Mouse (Mus musculus) midbrain, embryonic 15.5 days (tissue): ENCODE measurements around the gene Retreg2. TPM values are rescaled to one million over a fixed set of nuclear protein-coding genes. Genes with fewer than 3 reads are reported as not detected.

ENCODE experiments used
- ATAC-seq: fragments of 200-750 bp; cut with Nextera tagmentation; replicated peaks from 2 replicates; pipeline ENCODE4 v1.8.0; 2017; ENCODE audit warnings: moderate TSS enrichment
- H3K27ac ChIP-seq: fragments of 300-500 bp; sonication (generic); 2 replicates; pipeline ENCODE4 v1.5.1; 2015; ENCODE audit warnings: mild to moderate bottlenecking, inconsistent platforms
- H3K27me3 ChIP-seq: fragments of 300-500 bp; sonication (generic); replicated peaks from 2 replicates; pipeline ENCODE4 v1.6.1; 2015; ENCODE audit warnings: inconsistent platforms
- H3K36me3 ChIP-seq: fragments of 300-500 bp; sonication (generic); replicated peaks from 2 replicates; pipeline ENCODE4 v1.6.1; 2015; ENCODE audit warnings: inconsistent platforms
- H3K4me1 ChIP-seq: fragments of 300-500 bp; sonication (generic); 2 replicates; pipeline ENCODE4 v1.6.1; 2015; ENCODE audit warnings: inconsistent platforms
- H3K4me2 ChIP-seq: fragments of 300-500 bp; sonication (generic); 2 replicates; pipeline ENCODE4 v1.6.1; 2015; ENCODE audit warnings: inconsistent platforms, mild to moderate bottlenecking, moderate library complexity
- H3K4me3 ChIP-seq: fragments of 300-500 bp; sonication (generic); 2 replicates; pipeline ENCODE4 v1.5.1; 2015; ENCODE audit warnings: mild to moderate bottlenecking, inconsistent platforms
- H3K9ac ChIP-seq: fragments of 300-500 bp; sonication (generic); 2 replicates; pipeline ENCODE4 v1.6.1; 2015; ENCODE audit warnings: mild to moderate bottlenecking, inconsistent platforms
- H3K9me3 ChIP-seq: fragments of 300-500 bp; sonication (generic); 2 replicates; pipeline ENCODE4 v1.6.1; 2016; ENCODE audit warnings: inconsistent platforms
- WGBS: fragments of 180-500 bp; shearing (Covaris S2); methylation state at CpG from one replicate; pipeline ENCODE4 v1.1.7; 2015; ENCODE audit warnings: mixed read lengths; 5-methylcytosine and 5-hydroxymethylcytosine counted together
- polyA plus RNA-seq: library from polyadenylated mRNA; unstranded; fragments of >200 nt; fragmentation: Nextera tagmentation; extraction: Ambion mirVana; gene quantifications from 2 replicates; pipeline ENCODE4 v1.2.1, GENCODE M21; 2015

Gene Retreg2
- polyA plus RNA-seq, 1 experiment from 2014 or later, result 143 TPM

GRCm38 (mm10) chr1:75141486-75142190 is 940 bp upstream of the Retreg2 start:
- under 1% methylated on average over 52 of the region's 53 CpGs for WGBS
- Histone ChIP-seq H3K9me3 (no peaks in the 10 kb centered on the region), H3K4me3 (peak overlapping the region; percentile 75), H3K4me2 (peak overlapping the region; percentile 92), H3K4me1 (peaks cover 43% of the 10 kb centered on the region), H3K9ac (peak overlapping the region; percentile 88), H3K36me3 (peaks cover 35% of the 10 kb centered on the region), H3K27me3 (no peaks in the 10 kb centered on the region), H3K27ac (peak overlapping the region; percentile 98)
- peak; percentile 24; the same call in 1 of the 2 replicates for ATAC-seq

DNA sequence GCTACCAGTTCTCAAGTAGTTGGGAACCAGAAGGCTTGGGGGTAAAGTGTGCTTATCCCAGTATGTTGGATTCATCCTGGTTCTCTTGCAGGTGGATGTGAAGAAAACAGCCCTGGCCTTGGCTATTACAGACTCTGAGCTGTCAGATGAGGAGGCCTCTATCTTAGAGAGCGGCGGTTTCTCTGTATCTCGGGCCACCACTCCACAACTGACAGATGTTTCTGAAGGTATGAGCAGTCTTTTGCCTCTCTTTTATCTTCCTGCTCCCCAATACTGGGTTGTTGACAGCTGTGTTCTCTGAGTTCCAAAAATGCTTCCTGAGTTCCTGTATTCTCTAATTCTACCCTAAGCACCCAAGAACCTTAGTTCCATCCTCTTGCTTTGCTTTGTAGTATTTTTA is 3.0 kb downstream of the Retreg2 start:
- H3K4me1 ChIP-seq, result peaks cover 28% of the 10 kb centered on the region
- no peak for ATAC-seq
- no peaks in the 10 kb centered on the region for H3K27me3 ChIP-seq
- no peak overlapping the region for H3K4me3 ChIP-seq
- no peak overlapping the region for H3K4me2 ChIP-seq
- no peak overlapping the region for H3K9ac ChIP-seq
- no peaks in the 10 kb centered on the region for H3K9me3 ChIP-seq
- 89% methylated on average over 3 of the region's 3 CpGs for WGBS
- H3K27ac ChIP-seq, result no peak overlapping the region
- peaks cover 34% of the 10 kb centered on the region for H3K36me3 ChIP-seq

DNA sequence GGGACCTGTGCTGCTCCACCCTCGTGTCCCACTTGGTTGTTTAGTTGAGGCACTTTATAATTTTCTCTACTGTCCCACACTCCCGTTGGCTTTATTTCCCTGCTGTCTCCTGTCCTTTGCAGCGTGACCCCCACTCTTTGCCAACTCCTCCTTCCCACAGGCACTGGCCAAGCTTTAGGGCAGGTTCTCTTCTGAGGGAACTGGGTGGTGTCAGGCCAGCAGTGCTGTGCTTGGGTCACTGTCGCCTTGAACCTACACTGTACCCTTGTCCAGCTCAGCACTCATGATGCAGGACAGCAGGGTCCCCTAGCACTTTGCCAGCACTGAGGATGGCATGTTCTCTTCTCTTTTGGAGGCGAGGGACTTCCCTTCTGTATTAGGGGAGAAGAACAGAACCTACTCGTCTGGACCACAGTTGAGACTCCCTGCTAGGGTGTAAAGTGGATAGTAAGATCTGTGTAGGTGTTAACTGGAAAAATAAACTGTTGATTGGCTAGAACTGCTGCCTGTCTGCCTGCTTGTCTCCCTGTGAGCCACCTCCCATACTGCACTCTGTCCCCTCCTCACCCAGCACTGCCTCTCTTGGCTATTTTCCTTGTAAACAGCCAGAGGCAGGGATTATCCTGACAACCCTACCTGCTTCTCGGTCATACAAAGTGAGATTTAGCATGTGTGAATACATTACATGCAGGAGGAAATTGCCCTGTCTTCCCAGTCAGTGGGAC is 5.0 kb downstream of the Retreg2 start:
- 87% methylated on average over 7 of the region's 7 CpGs for WGBS
- no peak overlapping the region for H3K9ac ChIP-seq
- no peaks in the 10 kb centered on the region for H3K27me3 ChIP-seq
- peaks cover 34% of the 10 kb centered on the region for H3K36me3 ChIP-seq
- H3K9me3 ChIP-seq, result no peaks in the 10 kb centered on the region
- H3K4me2 ChIP-seq, result no peak overlapping the region
- no peak overlapping the region for H3K4me3 ChIP-seq
- no peak overlapping the region for H3K27ac ChIP-seq
- no peak for ATAC-seq
- H3K4me1 ChIP-seq, result peaks cover 16% of the 10 kb centered on the region

- Histone ChIP-seq H3K4me2 (no peak overlapping the region), H3K27me3 (no peaks in the 10 kb centered on the region), H3K9ac (no peak overlapping the region), H3K36me3 (peaks cover 34% of the 10 kb centered on the region), H3K27ac (no peak overlapping the region), H3K9me3 (no peaks in the 10 kb centered on the region), H3K4me1 (peaks cover 13% of the 10 kb centered on the region), H3K4me3 (no peak overlapping the region)
- no peak for ATAC-seq
- 91% methylated on average over 4 of the region's 4 CpGs for WGBS
Observed at GRCm38 (mm10) chr1:75148727-75149126, 6.1 kb downstream of the Retreg2 start.

- no peak for ATAC-seq
- Histone ChIP-seq H3K27me3 (no peaks in the 10 kb centered on the region), H3K36me3 (no peaks in the 10 kb centered on the region), H3K27ac (no peak overlapping the region), H3K4me2 (no peak overlapping the region), H3K9me3 (no peaks in the 10 kb centered on the region), H3K9ac (no peak overlapping the region), H3K4me3 (no peak overlapping the region), H3K4me1 (no peaks in the 10 kb centered on the region)
- WGBS, result 73% methylated on average over 3 of the region's 3 CpGs
Observed at GRCm38 (mm10) chr1:75155837-75156236, 13.3 kb downstream of the Retreg2 start.

- H3K9me3 ChIP-seq, result no peaks in the 10 kb centered on the region
- no peak overlapping the region for H3K4me2 ChIP-seq
- H3K9ac ChIP-seq, result no peak overlapping the region
- H3K27me3 ChIP-seq, result no peaks in the 10 kb centered on the region
- ATAC-seq, result no peak
- H3K27ac ChIP-seq, result no peak overlapping the region
- H3K4me1 ChIP-seq, result no peaks in the 10 kb centered on the region
- H3K4me3 ChIP-seq, result no peak overlapping the region
- H3K36me3 ChIP-seq, result no peaks in the 10 kb centered on the region
Observed at GRCm38 (mm10) chr1:75158990-75159389, 16.4 kb downstream of the Retreg2 start.

DNA sequence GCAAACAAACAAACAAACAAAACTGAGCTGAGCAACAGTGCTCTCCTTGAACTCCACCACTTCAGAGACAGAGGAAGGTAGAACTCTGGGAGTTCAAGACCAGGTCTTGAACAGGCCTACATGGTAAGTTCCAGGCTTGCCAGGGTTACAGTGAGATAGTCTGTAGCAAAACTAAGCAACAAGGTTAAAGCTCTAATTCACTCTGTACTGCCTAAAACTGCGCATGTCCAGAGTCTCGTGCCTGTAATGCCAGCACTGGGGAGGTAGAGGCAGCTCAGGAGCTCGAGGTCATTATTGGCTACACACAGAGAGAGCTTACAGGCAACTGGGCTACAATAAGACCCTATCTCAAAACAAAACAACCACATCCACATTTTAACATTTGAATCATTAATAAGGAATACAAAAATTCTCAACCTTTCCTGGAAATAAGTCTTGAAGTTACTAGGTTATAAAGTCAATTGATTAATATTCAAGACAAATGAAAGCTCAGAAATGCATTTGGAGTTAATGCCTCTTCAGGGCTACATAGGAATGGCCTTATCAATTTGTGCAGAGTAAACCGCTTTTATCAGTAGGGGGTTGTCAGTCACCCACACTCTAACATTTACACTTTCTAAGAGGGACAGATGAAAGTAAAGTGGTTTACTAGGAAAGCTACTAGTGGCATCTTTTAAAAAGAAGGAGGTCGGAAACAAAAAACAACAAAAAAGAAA is 17.1 kb downstream of the Retreg2 start:
- H3K36me3 ChIP-seq, result no peaks in the 10 kb centered on the region
- H3K9ac ChIP-seq, result no peak overlapping the region
- no peak for ATAC-seq
- no peak overlapping the region for H3K27ac ChIP-seq
- no peaks in the 10 kb centered on the region for H3K9me3 ChIP-seq
- no peaks in the 10 kb centered on the region for H3K27me3 ChIP-seq
- no peaks in the 10 kb centered on the region for H3K4me1 ChIP-seq
- WGBS, result 73% methylated on average over 5 of the region's 5 CpGs
- no peak overlapping the region for H3K4me3 ChIP-seq
- no peak overlapping the region for H3K4me2 ChIP-seq

- ATAC-seq, result no peak
- Histone ChIP-seq H3K9me3 (no peaks in the 10 kb centered on the region), H3K27me3 (no peaks in the 10 kb centered on the region), H3K27ac (no peak overlapping the region), H3K4me2 (no peak overlapping the region), H3K9ac (no peak overlapping the region), H3K36me3 (no peaks in the 10 kb centered on the region), H3K4me1 (no peaks in the 10 kb centered on the region), H3K4me3 (no peak overlapping the region)
- WGBS, result 83% methylated on average over 4 of the region's 4 CpGs
Observed at GRCm38 (mm10) chr1:75160256-75160617, 17.7 kb downstream of the Retreg2 start.

DNA sequence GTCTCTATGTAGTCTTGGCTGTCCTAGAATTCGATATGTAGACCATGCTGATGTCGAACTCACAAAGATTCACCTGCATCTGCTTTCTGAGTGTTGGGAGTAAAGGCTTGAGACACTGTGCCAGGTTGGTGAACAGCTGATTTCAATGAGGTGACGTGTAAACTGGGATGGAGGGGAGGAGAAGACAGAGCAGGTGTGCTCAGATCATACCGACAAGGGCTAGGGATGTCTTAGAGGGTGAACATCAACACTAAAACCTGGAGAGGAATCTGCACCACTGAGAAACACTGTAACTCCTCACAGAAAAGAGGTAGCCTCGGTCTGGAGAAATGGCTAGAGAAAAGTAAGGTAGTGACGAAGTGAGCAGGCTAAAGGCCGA is 25.5 kb downstream of the Retreg2 start:
- H3K9ac ChIP-seq, result peak overlapping the region; percentile 58; the same call in 1 of the 2 replicates
- peak overlapping the region; percentile 77 for H3K4me2 ChIP-seq
- H3K27me3 ChIP-seq, result no peaks in the 10 kb centered on the region
- H3K9me3 ChIP-seq, result no peaks in the 10 kb centered on the region
- peaks cover 15% of the 10 kb centered on the region for H3K4me1 ChIP-seq
- WGBS, result 6% methylated on average over 7 of the region's 7 CpGs
- peak overlapping the region; percentile 85 for H3K4me3 ChIP-seq
- H3K36me3 ChIP-seq, result peaks cover 24% of the 10 kb centered on the region
- peak; percentile 68 for ATAC-seq
- peak overlapping the region; percentile 91 for H3K27ac ChIP-seq

DNA sequence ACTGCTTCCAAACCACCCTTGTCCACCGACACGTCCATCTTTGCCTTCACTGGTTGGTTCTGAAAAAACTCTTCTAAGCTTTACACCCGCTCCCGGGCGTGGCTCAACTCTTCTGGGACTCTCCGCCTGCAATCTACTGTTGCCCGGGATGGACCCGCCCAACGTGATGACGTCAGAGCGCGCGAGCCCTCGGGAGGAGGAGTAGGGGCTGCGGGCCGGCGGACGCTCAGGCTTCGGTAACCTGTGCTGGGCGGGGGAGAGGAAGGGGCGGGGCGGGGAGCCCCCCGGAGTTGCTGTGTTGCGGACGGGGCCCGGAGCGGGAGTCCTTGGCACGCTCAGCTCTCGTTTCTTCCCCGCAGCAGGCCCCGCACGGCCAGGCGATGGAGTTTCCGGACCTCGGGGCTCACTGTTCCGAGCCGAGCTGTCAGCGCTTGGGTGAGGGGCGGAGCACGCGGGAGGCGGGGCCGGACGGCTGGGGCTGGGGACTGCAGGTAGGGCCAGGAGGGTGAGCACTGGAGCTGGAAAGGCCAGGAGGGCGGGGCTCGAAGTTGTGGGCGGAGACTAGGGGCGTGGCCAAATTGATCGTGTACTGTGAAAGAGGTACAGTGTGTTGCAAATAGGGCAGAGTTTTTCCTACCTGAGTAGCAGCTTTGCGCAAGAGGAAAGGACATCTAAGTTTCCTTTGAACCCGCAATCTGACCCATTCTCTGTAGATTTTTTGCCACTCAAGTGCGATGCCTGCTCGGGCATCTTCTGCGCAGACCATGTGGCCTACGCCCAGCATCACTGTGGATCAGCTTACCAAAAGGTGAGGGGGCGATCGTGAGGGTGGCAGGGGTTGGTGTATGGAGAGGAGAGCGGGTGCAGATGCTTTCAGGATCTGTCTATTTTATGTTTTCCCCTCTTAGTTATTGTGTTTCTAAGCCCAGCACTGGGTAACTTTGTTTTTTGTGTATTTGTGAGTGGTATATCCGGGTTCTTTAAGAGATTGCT is 26.2 kb downstream of the Retreg2 start, which contains the start of gene Zfand2b:
Zfand2b (plus strand) TSS at position 175 of the 993 bp plus-strand sequence.
- peaks cover 30% of the 10 kb centered on the region for H3K36me3 ChIP-seq
- under 1% methylated on average over 59 of the region's 59 CpGs for WGBS
- H3K4me1 ChIP-seq, result peaks cover 15% of the 10 kb centered on the region

DNA sequence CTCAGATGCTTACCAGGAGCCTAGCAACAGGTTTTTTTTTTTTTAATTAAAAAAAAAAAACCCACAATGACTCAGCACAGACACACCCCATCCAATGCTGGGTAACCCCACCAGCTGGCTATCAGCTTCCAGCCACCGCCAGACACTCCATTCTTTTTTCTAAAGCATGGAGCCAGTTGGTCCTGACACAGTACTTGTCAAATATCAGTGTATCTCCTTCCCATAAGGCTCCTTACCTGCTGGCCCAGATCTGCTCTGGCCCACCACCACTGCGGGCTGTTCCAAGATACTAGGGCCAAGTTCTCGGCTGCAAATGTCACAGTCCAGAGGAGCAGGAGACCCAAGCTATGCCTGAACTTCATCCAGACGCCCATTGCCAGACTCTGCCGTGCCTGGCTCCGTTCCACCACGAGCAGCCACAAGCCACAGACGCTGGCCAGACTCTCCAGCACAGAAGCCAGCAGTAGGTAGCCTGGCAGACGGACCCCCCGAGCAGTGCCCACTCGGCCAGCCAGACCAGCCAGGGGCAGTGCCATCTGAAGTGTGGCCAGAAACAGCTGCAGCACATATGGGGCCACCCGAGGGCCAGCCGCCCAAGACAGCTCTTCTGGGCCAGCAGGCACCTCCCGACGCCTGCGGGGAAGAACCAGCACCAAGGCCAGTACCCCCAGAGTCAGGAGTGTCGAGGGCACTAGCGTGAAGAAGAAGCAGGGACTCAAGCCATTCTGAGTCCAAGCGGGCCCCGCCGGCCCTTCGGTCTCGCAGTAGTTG is 36.9 kb downstream of the Retreg2 start:
- Histone ChIP-seq H3K9me3 (no peaks in the 10 kb centered on the region), H3K4me1 (peaks cover 27% of the 10 kb centered on the region), H3K4me2 (peak overlapping the region; percentile 97), H3K4me3 (peak overlapping the region; percentile 55), H3K27ac (peak overlapping the region; percentile 50; the same call in 1 of the 2 replicates), H3K9ac (peak overlapping the region; percentile 51), H3K36me3 (peaks cover 47% of the 10 kb centered on the region), H3K27me3 (no peaks in the 10 kb centered on the region)
- WGBS, result 7% methylated on average over 23 of the region's 23 CpGs
- ATAC-seq, result peak; percentile 49

More for the DNA sequence above, 26.2 kb downstream of the Retreg2 start, which contains the start of gene Zfand2b:
- peak; percentile 97 for ATAC-seq
- Histone ChIP-seq H3K9me3 (no peaks in the 10 kb centered on the region), H3K27me3 (no peaks in the 10 kb centered on the region), H3K4me3 (peak within 1 kb of the TSS; percentile 85), H3K9ac (peak within 1 kb of the TSS; percentile 58), H3K4me2 (peak within 1 kb of the TSS; percentile 77), H3K27ac (peak within 1 kb of the TSS; percentile 91)
